Mouse (Mus musculus) ES-Bruce4 (cell line): ENCODE measurements around the gene Lsm14a. TPM values are rescaled to one million over a fixed set of nuclear protein-coding genes. Genes with fewer than 3 reads are reported as not detected.
"Not testable (repeated sequence)": the region's sequence is repeated elsewhere in the genome, so short reads cannot be mapped to it uniquely, and the experiment has no call there.

Experiments used
- H3K27ac ChIP-seq: 2 replicates; pipeline ENCODE4 v1.5.1; 2012; ENCODE audit warnings: low read length, inconsistent platforms; ENCODE audit not compliant: insufficient read depth
- H3K27me3 ChIP-seq: 2 replicates; pipeline ENCODE4 v1.6.1; 2012; ENCODE audit warnings: mild to moderate bottlenecking, low read length, inconsistent platforms; ENCODE audit not compliant: control insufficient read depth, poor library complexity, insufficient read depth, severe bottlenecking
- H3K36me3 ChIP-seq: 2 replicates; pipeline ENCODE4 v1.6.1; 2012; ENCODE audit warnings: inconsistent platforms, mild to moderate bottlenecking, low read length, moderate library complexity; ENCODE audit not compliant: control insufficient read depth, poor library complexity, insufficient read depth, severe bottlenecking
- H3K4me1 ChIP-seq: one replicate; pipeline ENCODE4 v1.8.1; 2011; ENCODE audit warnings: low read length; ENCODE audit not compliant: control insufficient read depth, insufficient read depth
- H3K4me3 ChIP-seq: 2 replicates; pipeline ENCODE4 v1.5.1; 2011; ENCODE audit warnings: low read depth, mild to moderate bottlenecking, low read length
- H3K9ac ChIP-seq: 2 replicates; pipeline ENCODE4 v1.6.1; 2012; ENCODE audit warnings: low read depth, mild to moderate bottlenecking, inconsistent platforms; ENCODE audit not compliant: poor library complexity, severe bottlenecking
- H3K9me3 ChIP-seq: replicated peaks from 2 replicates; pipeline ENCODE4 v1.6.1; 2012; ENCODE audit warnings: mild to moderate bottlenecking, low read length, inconsistent platforms; ENCODE audit not compliant: control insufficient read depth, poor library complexity, insufficient read depth, severe bottlenecking
- CTCF ChIP-seq: IDR thresholded peaks from one replicate; pipeline ENCODE4 v1.8.1; 2011; ENCODE audit warnings: low read depth, low read length
- EP300 ChIP-seq: IDR thresholded peaks from 2 replicates; pipeline ENCODE4 v1.6.1; 2011; ENCODE audit warnings: low read depth, low read length; ENCODE audit not compliant: insufficient read depth
- POLR2A ChIP-seq: IDR thresholded peaks from one replicate; pipeline ENCODE4 v1.8.1; 2011; ENCODE audit warnings: low read length; ENCODE audit not compliant: insufficient read depth
- polyA plus RNA-seq: library from polyadenylated mRNA; stranded (reverse); fragments of >200 nt; gene quantifications from 2 replicates; pipeline ENCODE4 v1.2.4, GENCODE M21; 2011; ENCODE audit warnings: low read depth; ENCODE audit not compliant: missing spikeins, insufficient read depth, insufficient read length

Lsm14a gene
- polyA plus RNA-seq, 1 experiment = 167 TPM

GRCm38 (mm10) chr7:34340841-34341240 lies 52.3 kb downstream of the Lsm14a start:
- no peak for TF ChIP-seq POLR2A
- TF ChIP-seq CTCF = no peak
- TF ChIP-seq EP300 = no peak
- H3K4me3 ChIP-seq = no peak overlapping the region
- H3K36me3 ChIP-seq = peaks cover 28% of the 10 kb centered on the region
- H3K27me3 ChIP-seq = no peaks in the 10 kb centered on the region
- H3K9ac ChIP-seq = no peak overlapping the region
- H3K27ac ChIP-seq = no peak overlapping the region
- no peaks in the 10 kb centered on the region for H3K9me3 ChIP-seq
- no peaks in the 10 kb centered on the region for H3K4me1 ChIP-seq

GRCm38 (mm10) chr7:34339164-34339489 lies 54.0 kb downstream of the Lsm14a start:
- no peak for TF ChIP-seq EP300
- no peak for TF ChIP-seq CTCF
- TF ChIP-seq POLR2A = no peak
- no peaks in the 10 kb centered on the region for H3K4me1 ChIP-seq
- no peak overlapping the region for H3K27ac ChIP-seq
- H3K4me3 ChIP-seq = no peak overlapping the region
- H3K9ac ChIP-seq = no peak overlapping the region
- no peaks in the 10 kb centered on the region for H3K9me3 ChIP-seq
- no peaks in the 10 kb centered on the region for H3K27me3 ChIP-seq
- H3K36me3 ChIP-seq = peaks cover 15% of the 10 kb centered on the region

- no peaks in the 10 kb centered on the region for H3K27me3 ChIP-seq
- H3K27ac ChIP-seq = no peak overlapping the region
- peaks cover 11% of the 10 kb centered on the region for H3K36me3 ChIP-seq
- H3K4me1 ChIP-seq = no peaks in the 10 kb centered on the region
- no peaks in the 10 kb centered on the region for H3K9me3 ChIP-seq
- no peak overlapping the region for H3K9ac ChIP-seq
- no peak overlapping the region for H3K4me3 ChIP-seq
- TF ChIP-seq EP300 = no peak
Observed at GRCm38 (mm10) chr7:34338445-34339163, 54.5 kb downstream of the Lsm14a start.

GRCm38 (mm10) chr7:34337268-34337667 lies 55.8 kb downstream of the Lsm14a start:
- H3K4me3 ChIP-seq = no peak overlapping the region
- no peak overlapping the region for H3K27ac ChIP-seq
- 0 out of 2 replicates have a peak, but pooled peaks cover 3% of the 10 kb centered on the region for H3K36me3 ChIP-seq
- H3K4me1 ChIP-seq = no peaks in the 10 kb centered on the region
- TF ChIP-seq CTCF (no peak), POLR2A (no peak), EP300 (no peak)
- no peaks in the 10 kb centered on the region for H3K27me3 ChIP-seq
- no peaks in the 10 kb centered on the region for H3K9me3 ChIP-seq
- H3K9ac ChIP-seq = no peak overlapping the region

GRCm38 (mm10) chr7:34336545-34336944 lies 56.6 kb downstream of the Lsm14a start:
- H3K9me3 ChIP-seq, H3K4me1 ChIP-seq, H3K27me3 ChIP-seq, H3K27ac ChIP-seq, H3K9ac ChIP-seq, H3K4me3 ChIP-seq, H3K36me3 ChIP-seq: not testable (repeated sequence)

GRCm38 (mm10) chr7:34327493-34327892 lies 65.6 kb downstream of the Lsm14a start:
- H3K36me3 ChIP-seq = no peaks in the 10 kb centered on the region
- H3K27me3 ChIP-seq = no peaks in the 10 kb centered on the region
- no peak for TF ChIP-seq EP300
- TF ChIP-seq POLR2A = no peak
- TF ChIP-seq CTCF = no peak
- H3K4me3 ChIP-seq = no peak overlapping the region
- H3K9me3 ChIP-seq = no peaks in the 10 kb centered on the region
- H3K4me1 ChIP-seq = no peaks in the 10 kb centered on the region
- no peak overlapping the region for H3K9ac ChIP-seq
- no peak overlapping the region for H3K27ac ChIP-seq
